Mouse (Mus musculus): ENCODE measurements around the gene Cd82. TPM values are rescaled to one million over a fixed set of nuclear protein-coding genes. Genes with fewer than 3 reads are reported as not detected.

The Cd82 gene
- polyA plus RNA-seq (2012), result 37.0 and 42.7 TPM in 2 replicates

GRCm38 (mm10) chr2:93462760-93463159, at the start of gene Cd82:
Gene Cd82, minus strand, starts transcription at chr2:93463140.
- H3K27me3 ChIP-seq (ENCODE audit: control insufficient read depth), result no peaks in the 10 kb centered on the region
- no peaks in the 10 kb centered on the region for H3K9me3 ChIP-seq (ENCODE audit: control insufficient read depth, low read length)
- peak within 1 kb of the TSS; percentile 79 for H3K4me3 ChIP-seq (replicated peaks)
- no peak for TF ChIP-seq GATA1 (IDR thresholded peaks at IDR 0.05; ENCODE audit: low read length)
- TF ChIP-seq TAL1 (IDR thresholded peaks at IDR 0.05; ENCODE audit: low read length), result no peak
- peaks cover 46% of the 10 kb centered on the region for H3K36me3 ChIP-seq (ENCODE audit: control insufficient read depth)
- peaks cover 99% of the 10 kb centered on the region for H3K4me1 ChIP-seq (ENCODE audit: control insufficient read depth)

GRCm38 (mm10) chr2:93512130-93512529, 49.2 kb upstream of the Cd82 start:
- Histone ChIP-seq H3K4me1 (ENCODE audit: control insufficient read depth) (no peaks in the 10 kb centered on the region), H3K4me3 (replicated peaks) (no peak overlapping the region), H3K27me3 (ENCODE audit: control insufficient read depth) (no peaks in the 10 kb centered on the region), H3K36me3 (ENCODE audit: control insufficient read depth) (no peaks in the 10 kb centered on the region), H3K9me3 (ENCODE audit: control insufficient read depth, low read length) (no peaks in the 10 kb centered on the region)
- TF ChIP-seq TAL1 (IDR thresholded peaks at IDR 0.05; ENCODE audit: low read length), result no peak
- TF ChIP-seq GATA1 (IDR thresholded peaks at IDR 0.05; ENCODE audit: low read length), result no peak

GRCm38 (mm10) chr2:93510839-93511238, 47.9 kb upstream of the Cd82 start:
- no peaks in the 10 kb centered on the region for H3K27me3 ChIP-seq (ENCODE audit: control insufficient read depth)
- no peaks in the 10 kb centered on the region for H3K36me3 ChIP-seq (ENCODE audit: control insufficient read depth)
- no peaks in the 10 kb centered on the region for H3K9me3 ChIP-seq (ENCODE audit: control insufficient read depth, low read length)
- no peaks in the 10 kb centered on the region for H3K4me1 ChIP-seq (ENCODE audit: control insufficient read depth)
- no peak overlapping the region for H3K4me3 ChIP-seq (replicated peaks)
- TF ChIP-seq GATA1 (IDR thresholded peaks at IDR 0.05; ENCODE audit: low read length), result no peak
- TF ChIP-seq TAL1 (IDR thresholded peaks at IDR 0.05; ENCODE audit: low read length), result no peak

GRCm38 (mm10) chr2:93509777-93510750, 47.1 kb upstream of the Cd82 start:
- Histone ChIP-seq H3K36me3 (ENCODE audit: control insufficient read depth) (no peaks in the 10 kb centered on the region), H3K4me3 (replicated peaks) (no peak overlapping the region), H3K9me3 (ENCODE audit: control insufficient read depth, low read length) (no peaks in the 10 kb centered on the region), H3K27me3 (ENCODE audit: control insufficient read depth) (no peaks in the 10 kb centered on the region), H3K4me1 (ENCODE audit: control insufficient read depth) (no peaks in the 10 kb centered on the region)
- TF ChIP-seq TAL1 (IDR thresholded peaks at IDR 0.05; ENCODE audit: low read length) (no peak), GATA1 (IDR thresholded peaks at IDR 0.05; ENCODE audit: low read length) (no peak)

- no peaks in the 10 kb centered on the region for H3K36me3 ChIP-seq (ENCODE audit: control insufficient read depth)
- H3K4me1 ChIP-seq (ENCODE audit: control insufficient read depth), result no peaks in the 10 kb centered on the region
- no peaks in the 10 kb centered on the region for H3K9me3 ChIP-seq (ENCODE audit: control insufficient read depth, low read length)
- H3K27me3 ChIP-seq (ENCODE audit: control insufficient read depth), result no peaks in the 10 kb centered on the region
- TF ChIP-seq TAL1 (IDR thresholded peaks at IDR 0.05; ENCODE audit: low read length) (no peak), GATA1 (IDR thresholded peaks at IDR 0.05; ENCODE audit: low read length) (no peak)
- H3K4me3 ChIP-seq (replicated peaks), result no peak overlapping the region
Measured at GRCm38 (mm10) chr2:93505091-93505490, 42.2 kb upstream of the Cd82 start.

GRCm38 (mm10) chr2:93503353-93503752, 40.4 kb upstream of the Cd82 start:
- no peaks in the 10 kb centered on the region for H3K9me3 ChIP-seq (ENCODE audit: control insufficient read depth, low read length)
- no peaks in the 10 kb centered on the region for H3K27me3 ChIP-seq (ENCODE audit: control insufficient read depth)
- no peaks in the 10 kb centered on the region for H3K36me3 ChIP-seq (ENCODE audit: control insufficient read depth)
- H3K4me3 ChIP-seq (replicated peaks), result no peak overlapping the region
- H3K4me1 ChIP-seq (ENCODE audit: control insufficient read depth), result no peaks in the 10 kb centered on the region
- TF ChIP-seq GATA1 (IDR thresholded peaks at IDR 0.05; ENCODE audit: low read length), result no peak
- TF ChIP-seq TAL1 (IDR thresholded peaks at IDR 0.05; ENCODE audit: low read length), result no peak

- Histone ChIP-seq H3K9me3 (ENCODE audit: control insufficient read depth, low read length) (no peaks in the 10 kb centered on the region), H3K4me1 (ENCODE audit: control insufficient read depth) (no peaks in the 10 kb centered on the region), H3K36me3 (ENCODE audit: control insufficient read depth) (no peaks in the 10 kb centered on the region), H3K4me3 (replicated peaks) (no peak overlapping the region), H3K27me3 (ENCODE audit: control insufficient read depth) (no peaks in the 10 kb centered on the region)
- TF ChIP-seq TAL1 (IDR thresholded peaks at IDR 0.05; ENCODE audit: low read length), result no peak
- TF ChIP-seq GATA1 (IDR thresholded peaks at IDR 0.05; ENCODE audit: low read length), result no peak
Measured at GRCm38 (mm10) chr2:93501303-93501702, 38.4 kb upstream of the Cd82 start.

GRCm38 (mm10) chr2:93497221-93497620, 34.3 kb upstream of the Cd82 start:
- no peaks in the 10 kb centered on the region for H3K27me3 ChIP-seq (ENCODE audit: control insufficient read depth)
- no peaks in the 10 kb centered on the region for H3K9me3 ChIP-seq (ENCODE audit: control insufficient read depth, low read length)
- no peaks in the 10 kb centered on the region for H3K36me3 ChIP-seq (ENCODE audit: control insufficient read depth)
- TF ChIP-seq GATA1 (IDR thresholded peaks at IDR 0.05; ENCODE audit: low read length), result no peak
- TF ChIP-seq TAL1 (IDR thresholded peaks at IDR 0.05; ENCODE audit: low read length), result no peak
- no peaks in the 10 kb centered on the region for H3K4me1 ChIP-seq (ENCODE audit: control insufficient read depth)
- no peak overlapping the region for H3K4me3 ChIP-seq (replicated peaks)

- H3K4me1 ChIP-seq (ENCODE audit: control insufficient read depth), result no peaks in the 10 kb centered on the region
- TF ChIP-seq GATA1 (IDR thresholded peaks at IDR 0.05; ENCODE audit: low read length), result no peak
- no peak for TF ChIP-seq TAL1 (IDR thresholded peaks at IDR 0.05; ENCODE audit: low read length)
- no peaks in the 10 kb centered on the region for H3K27me3 ChIP-seq (ENCODE audit: control insufficient read depth)
- no peaks in the 10 kb centered on the region for H3K9me3 ChIP-seq (ENCODE audit: control insufficient read depth, low read length)
- no peak overlapping the region for H3K4me3 ChIP-seq (replicated peaks)
- H3K36me3 ChIP-seq (ENCODE audit: control insufficient read depth), result no peaks in the 10 kb centered on the region
Measured at GRCm38 (mm10) chr2:93495170-93495569, 32.2 kb upstream of the Cd82 start.
